Mouse (Mus musculus) megakaryocyte, embryonic 14.5 days (primary cell): ENCODE data around the gene Zdhhc21.

Source experiments
- FLI1 ChIP-seq: IDR thresholded peaks from 2 replicates; pipeline ENCODE4 v1.6.1; 2012; ENCODE audit warnings: low read length, inconsistent platforms, mixed read lengths
- GATA1 ChIP-seq: IDR thresholded peaks from 3 replicates; pipeline ENCODE4 v1.6.1; 2012; ENCODE audit warnings: mixed read lengths, low read length, inconsistent platforms, borderline replicate concordance

GRCm38 (mm10) chr4:82867731-82868445, 8.1 kb upstream of the Zdhhc21 start:
- no peak for TF ChIP-seq FLI1
- no peak for TF ChIP-seq GATA1
